Mouse (Mus musculus) hindbrain, embryonic 13.5 days (tissue): Measurements from ENCODE around the gene Lama2. TPM values are rescaled to one million over a fixed set of nuclear protein-coding genes. Genes with fewer than 3 reads are reported as not detected.
A peak's percentile ranks its signal among the peaks of the same experiment; 100 is the strongest.

ENCODE experiments used
- ATAC-seq: fragments of 200-750 bp; cut with Nextera tagmentation; 2 replicates; pipeline ENCODE4 v1.8.0; 2017; ENCODE audit warnings: moderate TSS enrichment; ENCODE audit not compliant: low FRiP score
- H3K27ac ChIP-seq: fragments of 300-500 bp; sonication (generic); 2 replicates; pipeline ENCODE4 v1.5.1; 2015; ENCODE audit warnings: inconsistent platforms, mild to moderate bottlenecking, moderate library complexity
- H3K27me3 ChIP-seq: fragments of 300-500 bp; sonication (generic); 2 replicates; pipeline ENCODE4 v1.6.1; 2015; ENCODE audit warnings: mild to moderate bottlenecking, inconsistent platforms
- H3K36me3 ChIP-seq: fragments of 300-500 bp; sonication (generic); 2 replicates; pipeline ENCODE4 v1.6.1; 2015; ENCODE audit warnings: mild to moderate bottlenecking, inconsistent platforms
- H3K4me1 ChIP-seq: fragments of 300-500 bp; sonication (generic); replicated peaks from 2 replicates; pipeline ENCODE4 v1.6.1; 2015; ENCODE audit warnings: inconsistent platforms
- H3K4me2 ChIP-seq: fragments of 300-500 bp; sonication (generic); 2 replicates; pipeline ENCODE4 v1.6.1; 2015; ENCODE audit warnings: inconsistent platforms, mild to moderate bottlenecking, moderate library complexity
- H3K4me3 ChIP-seq: fragments of 300-500 bp; sonication (generic); 2 replicates; pipeline ENCODE4 v1.5.1; 2015; ENCODE audit warnings: mild to moderate bottlenecking, inconsistent platforms
- H3K9ac ChIP-seq: fragments of 300-500 bp; sonication (generic); 2 replicates; pipeline ENCODE4 v1.6.1; 2015; ENCODE audit warnings: mild to moderate bottlenecking, inconsistent platforms
- H3K9me3 ChIP-seq: fragments of 300-500 bp; sonication (generic); 2 replicates; pipeline ENCODE4 v1.6.1; 2016; ENCODE audit warnings: inconsistent platforms
- WGBS: fragments of 180-500 bp; shearing (Covaris S2); methylation state at CpG from one replicate; pipeline ENCODE4 v1.1.7; 2015; 5-methylcytosine and 5-hydroxymethylcytosine counted together
- polyA plus RNA-seq: library from polyadenylated mRNA; unstranded; fragments of >200 nt; fragmentation: Nextera tagmentation; extraction: Ambion mirVana; gene quantifications from 2 replicates; pipeline ENCODE4 v1.2.1, GENCODE M21; 2015

Gene Lama2
- polyA plus RNA-seq, 1 experiment from 2014 or later = 5.8 TPM

DNA sequence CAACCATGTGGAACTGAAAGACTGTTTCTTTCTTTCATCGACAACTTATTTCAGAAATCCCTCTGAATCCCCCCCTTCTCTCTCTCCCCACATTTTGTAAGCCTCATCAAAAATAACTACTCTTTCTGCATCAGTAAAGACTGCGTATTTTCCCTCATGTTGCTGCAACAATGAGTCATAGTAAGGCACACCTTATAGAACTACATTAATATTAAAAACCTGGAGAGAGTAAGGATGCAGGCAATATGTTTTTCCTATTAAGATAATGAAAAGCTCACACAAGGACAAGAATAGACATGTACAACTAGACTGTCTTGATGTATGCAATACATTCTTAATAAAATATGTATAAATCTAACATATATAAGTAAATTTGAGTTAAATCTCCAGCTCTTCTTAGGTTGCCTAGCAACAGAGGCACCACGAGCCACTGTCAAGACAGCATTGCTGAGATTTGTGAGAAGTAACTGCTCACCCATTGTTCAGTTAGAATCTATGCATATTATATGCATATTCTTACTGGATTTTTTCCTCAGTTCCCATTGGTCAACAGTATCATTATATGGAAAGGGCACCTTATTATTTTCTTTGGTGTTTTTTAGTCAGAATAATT, 110.6 kb downstream of the Lama2 start:
- ATAC-seq = peak; percentile 69; the same call in 1 of the 2 replicates
- no peak overlapping the region for H3K4me3 ChIP-seq
- H3K27ac ChIP-seq = no peak overlapping the region
- no peaks in the 10 kb centered on the region for H3K4me1 ChIP-seq
- no peak overlapping the region for H3K4me2 ChIP-seq
- H3K27me3 ChIP-seq = no peaks in the 10 kb centered on the region
- no peaks in the 10 kb centered on the region for H3K9me3 ChIP-seq
- 56% methylated on average over 3 of the region's 3 CpGs for WGBS
- H3K9ac ChIP-seq = no peak overlapping the region
- H3K36me3 ChIP-seq = no peaks in the 10 kb centered on the region

GRCm38 (mm10) chr10:27500863-27501262, 118.7 kb downstream of the Lama2 start:
- Histone ChIP-seq H3K9ac (no peak overlapping the region), H3K4me1 (no peaks in the 10 kb centered on the region), H3K27ac (no peak overlapping the region), H3K27me3 (no peaks in the 10 kb centered on the region), H3K4me2 (no peak overlapping the region), H3K4me3 (no peak overlapping the region), H3K9me3 (no peaks in the 10 kb centered on the region), H3K36me3 (no peaks in the 10 kb centered on the region)
- ATAC-seq = no peak
- WGBS = 85% methylated on average over 3 of the region's 3 CpGs

DNA sequence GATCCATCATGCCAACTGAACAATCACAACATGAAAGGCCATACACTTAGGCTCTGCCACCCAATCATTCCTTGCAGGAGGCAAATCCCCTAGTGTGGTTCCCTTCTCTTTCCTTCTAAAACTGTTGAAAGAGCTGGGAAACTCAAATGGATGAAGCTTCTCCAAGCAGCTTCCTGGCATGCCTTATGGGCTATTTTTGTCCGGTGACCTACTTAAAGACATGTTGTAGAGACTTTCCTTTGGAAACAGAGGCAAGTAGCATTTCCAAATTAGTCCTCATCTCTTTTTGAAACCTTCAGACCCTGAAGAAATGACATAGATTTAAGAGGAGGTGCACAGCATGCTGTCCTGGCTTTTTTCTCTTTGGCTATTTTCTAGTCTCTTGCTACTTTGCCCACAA, 131.1 kb downstream of the Lama2 start:
- H3K27me3 ChIP-seq = no peaks in the 10 kb centered on the region
- H3K4me2 ChIP-seq = no peak overlapping the region
- H3K4me3 ChIP-seq = no peak overlapping the region
- no peak for ATAC-seq
- WGBS = 83% methylated on average over 1 of the region's 1 CpGs
- no peak overlapping the region for H3K9ac ChIP-seq
- H3K9me3 ChIP-seq = no peaks in the 10 kb centered on the region
- no peaks in the 10 kb centered on the region for H3K36me3 ChIP-seq
- no peak overlapping the region for H3K27ac ChIP-seq
- no peaks in the 10 kb centered on the region for H3K4me1 ChIP-seq

DNA sequence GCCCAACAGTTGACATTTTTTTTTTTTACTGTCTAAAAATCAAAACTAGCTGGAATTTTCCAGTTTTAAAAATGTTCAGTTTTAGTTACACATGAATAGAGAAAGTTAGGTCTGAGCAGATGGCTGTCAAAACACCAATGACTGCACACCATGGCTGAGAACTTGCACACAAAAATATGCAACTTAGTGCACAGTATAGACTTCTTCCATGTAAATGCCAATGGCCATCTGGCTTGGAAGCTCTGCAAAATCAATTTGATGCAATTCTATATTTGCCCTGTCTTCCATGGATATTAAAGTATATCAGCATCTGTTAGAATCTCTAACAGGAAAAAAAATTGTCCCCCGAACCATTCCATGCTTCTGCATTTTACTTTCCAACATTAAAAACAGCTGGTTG, 135.5 kb downstream of the Lama2 start:
- Histone ChIP-seq H3K4me1 (no peaks in the 10 kb centered on the region), H3K27ac (no peak overlapping the region), H3K9me3 (no peaks in the 10 kb centered on the region), H3K4me2 (no peak overlapping the region), H3K4me3 (no peak overlapping the region), H3K27me3 (no peaks in the 10 kb centered on the region), H3K9ac (no peak overlapping the region), H3K36me3 (no peaks in the 10 kb centered on the region)
- no peak for ATAC-seq
- WGBS = 86% methylated on average over 1 of the region's 1 CpGs

- H3K4me2 ChIP-seq = no peak overlapping the region
- 50% methylated on average over 3 of the region's 3 CpGs for WGBS
- no peak overlapping the region for H3K9ac ChIP-seq
- no peaks in the 10 kb centered on the region for H3K27me3 ChIP-seq
- H3K4me3 ChIP-seq = no peak overlapping the region
- no peaks in the 10 kb centered on the region for H3K9me3 ChIP-seq
- no peak for ATAC-seq
- H3K36me3 ChIP-seq = no peaks in the 10 kb centered on the region
- no peak overlapping the region for H3K27ac ChIP-seq
- H3K4me1 ChIP-seq = no peaks in the 10 kb centered on the region
These were observed 144.0 kb downstream of the Lama2 start for GRCm38 (mm10) chr10:27475540-27475939.

DNA sequence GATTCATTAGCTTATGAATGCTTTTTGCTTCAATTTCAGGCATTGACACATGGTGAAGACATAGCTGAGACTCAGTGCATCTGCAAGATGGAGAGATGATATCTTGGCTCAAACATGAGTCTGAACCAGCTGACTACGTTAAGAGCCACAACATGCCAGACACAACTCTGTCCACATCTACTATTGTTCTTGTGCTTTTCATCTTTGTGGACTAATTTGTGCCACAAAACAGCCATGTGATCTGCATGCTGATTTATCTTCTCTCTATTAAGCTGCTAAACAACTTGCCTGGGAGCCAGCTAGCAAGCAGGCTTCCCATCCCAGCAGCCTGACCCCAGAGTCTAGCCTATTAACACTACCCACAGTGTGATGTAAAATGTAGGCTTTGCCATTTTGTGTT, 151.3 kb downstream of the Lama2 start:
- Histone ChIP-seq H3K9ac (no peak overlapping the region), H3K4me1 (no peaks in the 10 kb centered on the region), H3K27ac (no peak overlapping the region), H3K4me2 (no peak overlapping the region), H3K27me3 (no peaks in the 10 kb centered on the region), H3K4me3 (no peak overlapping the region), H3K9me3 (no peaks in the 10 kb centered on the region), H3K36me3 (no peaks in the 10 kb centered on the region)
- 0 out of 2 replicates have a peak, but pooled peaks have one; percentile 71 for ATAC-seq
- 41% methylated on average over 1 of the region's 1 CpGs for WGBS

DNA sequence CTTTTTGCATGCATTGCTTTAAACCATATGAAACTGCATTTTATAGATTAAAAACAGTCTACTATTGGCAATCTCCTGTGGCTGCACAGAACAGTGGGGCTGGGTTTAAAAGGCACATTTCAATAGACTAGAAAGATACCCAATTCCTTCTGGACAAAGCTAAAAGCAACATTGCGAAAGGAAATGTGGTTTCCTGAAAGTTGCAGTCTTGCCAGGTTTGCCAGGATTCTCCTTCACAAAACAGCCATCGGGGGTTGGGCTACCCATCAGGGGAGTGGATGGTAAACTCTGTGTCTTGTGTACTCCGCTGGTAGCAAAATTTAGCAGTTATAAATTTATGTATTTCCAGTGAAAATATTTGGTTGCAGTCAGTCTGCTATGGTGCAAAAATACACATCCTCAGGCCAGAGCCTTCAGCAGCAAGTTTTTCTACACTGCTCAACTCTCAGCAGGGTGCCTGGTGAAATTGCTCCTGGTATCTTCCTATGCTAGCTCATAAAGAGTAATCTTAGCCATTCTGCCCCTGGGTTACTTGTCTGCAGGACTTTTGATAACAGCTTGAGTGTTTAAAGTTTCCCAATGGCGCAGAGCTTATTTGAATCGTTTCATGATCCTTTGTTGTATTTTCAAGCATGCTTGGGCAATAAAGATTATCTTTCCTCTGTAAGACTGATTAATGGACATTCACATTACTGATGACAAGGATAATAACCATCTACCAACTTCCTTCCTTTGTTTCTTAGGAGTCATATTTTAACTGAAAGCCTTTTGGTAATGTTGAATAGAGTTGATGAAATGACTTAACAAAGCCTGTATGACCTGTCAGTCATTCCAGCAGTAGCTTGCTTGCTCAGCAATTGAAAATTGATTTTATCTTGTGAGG, 205.7 kb downstream of the Lama2 start:
- Histone ChIP-seq H3K27me3 (no peaks in the 10 kb centered on the region), H3K27ac (no peak overlapping the region), H3K36me3 (no peaks in the 10 kb centered on the region), H3K9me3 (no peaks in the 10 kb centered on the region), H3K9ac (no peak overlapping the region), H3K4me3 (no peak overlapping the region), H3K4me1 (no peaks in the 10 kb centered on the region), H3K4me2 (no peak overlapping the region)
- no peak for ATAC-seq
- whole genome bisulfite sequencing = 76% methylated on average over 5 of the region's 5 CpGs

- no peak for ATAC-seq
- H3K4me3 ChIP-seq = no peak overlapping the region
- no peak overlapping the region for H3K27ac ChIP-seq
- H3K36me3 ChIP-seq = no peaks in the 10 kb centered on the region
- no peaks in the 10 kb centered on the region for H3K27me3 ChIP-seq
- no peak overlapping the region for H3K9ac ChIP-seq
- no peaks in the 10 kb centered on the region for H3K9me3 ChIP-seq
- H3K4me1 ChIP-seq = no peaks in the 10 kb centered on the region
- WGBS = 87% methylated on average over 1 of the region's 1 CpGs
- H3K4me2 ChIP-seq = no peak overlapping the region
These were observed 228.8 kb downstream of the Lama2 start for GRCm38 (mm10) chr10:27390753-27391152.

GRCm38 (mm10) chr10:27387531-27387930, 232.0 kb downstream of the Lama2 start:
- H3K9ac ChIP-seq = no peak overlapping the region
- no peak overlapping the region for H3K4me2 ChIP-seq
- H3K27me3 ChIP-seq = no peaks in the 10 kb centered on the region
- H3K27ac ChIP-seq = no peak overlapping the region
- no peaks in the 10 kb centered on the region for H3K9me3 ChIP-seq
- H3K4me3 ChIP-seq = no peak overlapping the region
- H3K36me3 ChIP-seq = no peaks in the 10 kb centered on the region
- WGBS = 34% methylated on average over 1 of the region's 1 CpGs
- ATAC-seq = 0 out of 2 replicates have a peak, but pooled peaks have one; percentile 39
- H3K4me1 ChIP-seq = no peaks in the 10 kb centered on the region

GRCm38 (mm10) chr10:27384636-27385035, 234.9 kb downstream of the Lama2 start:
- no peaks in the 10 kb centered on the region for H3K9me3 ChIP-seq
- H3K27ac ChIP-seq = no peak overlapping the region
- no peak overlapping the region for H3K9ac ChIP-seq
- H3K4me1 ChIP-seq = no peaks in the 10 kb centered on the region
- H3K36me3 ChIP-seq = no peaks in the 10 kb centered on the region
- no peaks in the 10 kb centered on the region for H3K27me3 ChIP-seq
- 80% methylated on average over 4 of the region's 4 CpGs for WGBS
- H3K4me3 ChIP-seq = no peak overlapping the region
- no peak for ATAC-seq
- no peak overlapping the region for H3K4me2 ChIP-seq

DNA sequence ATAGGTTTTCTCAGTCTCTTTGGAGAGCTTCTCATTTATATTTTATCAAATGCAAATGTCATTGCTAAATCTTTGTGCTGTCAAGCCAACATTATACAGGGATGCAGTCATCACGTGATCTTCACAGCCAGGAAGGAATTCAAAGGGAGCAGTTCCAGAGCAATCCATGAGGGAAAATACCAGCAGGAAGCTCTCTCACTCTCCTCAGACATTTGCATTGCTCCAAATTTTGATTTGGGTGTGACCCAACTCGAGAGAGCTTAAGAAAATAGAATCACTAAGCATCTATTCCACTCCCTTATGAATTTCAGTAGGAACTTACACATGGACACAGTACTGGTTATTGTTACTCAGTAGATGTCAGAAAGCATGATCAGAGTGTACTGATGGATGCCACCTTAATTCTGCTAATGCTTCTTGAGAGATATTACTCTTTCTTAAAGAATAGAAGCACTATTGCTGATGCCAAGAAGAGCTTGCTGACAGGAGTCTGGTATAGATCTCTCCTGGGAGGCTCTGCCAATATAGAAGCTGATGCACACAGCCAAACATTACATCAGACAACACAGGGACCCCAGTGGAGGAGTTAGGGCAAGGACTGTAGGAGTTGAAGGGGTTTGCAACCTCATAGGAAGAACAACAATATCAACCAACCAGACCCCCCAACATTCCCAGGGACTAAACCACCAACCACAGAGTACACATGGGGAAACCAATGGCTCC, 236.5 kb downstream of the Lama2 start:
- no peak for ATAC-seq
- 58% methylated on average over 2 of the region's 2 CpGs for WGBS

GRCm38 (mm10) chr10:27378286-27378685, 241.3 kb downstream of the Lama2 start:
- 59% methylated on average over 1 of the region's 1 CpGs for WGBS
- ATAC-seq = no peak

More for the DNA sequence above, 236.5 kb downstream of the Lama2 start:
- Histone ChIP-seq H3K9ac (no peak overlapping the region), H3K9me3 (no peaks in the 10 kb centered on the region), H3K4me3 (no peak overlapping the region), H3K27me3 (no peaks in the 10 kb centered on the region), H3K36me3 (no peaks in the 10 kb centered on the region), H3K4me1 (no peaks in the 10 kb centered on the region), H3K4me2 (no peak overlapping the region), H3K27ac (no peak overlapping the region)

More at GRCm38 (mm10) chr10:27378286-27378685, 241.3 kb downstream of the Lama2 start:
- no peaks in the 10 kb centered on the region for H3K36me3 ChIP-seq
- H3K27ac ChIP-seq = no peak overlapping the region
- H3K4me3 ChIP-seq = no peak overlapping the region
- no peaks in the 10 kb centered on the region for H3K9me3 ChIP-seq
- H3K4me2 ChIP-seq = no peak overlapping the region
- no peaks in the 10 kb centered on the region for H3K4me1 ChIP-seq
- no peak overlapping the region for H3K9ac ChIP-seq
- H3K27me3 ChIP-seq = no peaks in the 10 kb centered on the region
